Mouse (Mus musculus) intestine, embryonic 15.5 days (tissue): ENCODE measurements around the gene Nif3l1. TPM values are rescaled to one million over a fixed set of nuclear protein-coding genes. Genes with fewer than 3 reads are reported as not detected.

Source experiments
- ATAC-seq: fragments of 200-750 bp; cut with Nextera tagmentation; 2 replicates; pipeline ENCODE4 v1.8.0; 2017; ENCODE audit warnings: moderate TSS enrichment, moderate library complexity
- H3K27ac ChIP-seq: fragments of 300-500 bp; sonication (generic); 2 replicates; pipeline ENCODE4 v1.5.1; 2015; ENCODE audit warnings: mild to moderate bottlenecking, inconsistent platforms
- H3K27me3 ChIP-seq: fragments of 300-500 bp; sonication (generic); replicated peaks from 2 replicates; pipeline ENCODE4 v1.6.1; 2015; ENCODE audit warnings: inconsistent platforms
- H3K36me3 ChIP-seq: fragments of 300-500 bp; sonication (generic); 2 replicates; pipeline ENCODE4 v1.6.1; 2015; ENCODE audit warnings: inconsistent platforms
- H3K4me1 ChIP-seq: fragments of 300-500 bp; sonication (generic); replicated peaks from 2 replicates; pipeline ENCODE4 v1.6.1; 2015; ENCODE audit warnings: inconsistent platforms
- H3K4me2 ChIP-seq: fragments of 300-500 bp; sonication (generic); replicated peaks from 2 replicates; pipeline ENCODE4 v1.6.1; 2015; ENCODE audit warnings: mild to moderate bottlenecking, inconsistent platforms
- H3K4me3 ChIP-seq: fragments of 300-500 bp; sonication (generic); replicated peaks from 2 replicates; pipeline ENCODE4 v1.5.1; 2015; ENCODE audit warnings: inconsistent platforms
- H3K9ac ChIP-seq: fragments of 300-500 bp; sonication (generic); 2 replicates; pipeline ENCODE4 v1.6.1; 2015; ENCODE audit warnings: inconsistent platforms
- H3K9me3 ChIP-seq: fragments of 300-500 bp; sonication (generic); 2 replicates; pipeline ENCODE4 v1.6.1; 2016; ENCODE audit warnings: inconsistent platforms
- WGBS: fragments of 180-500 bp; shearing (Covaris S2); methylation state at CpG from one replicate; pipeline ENCODE4 v1.1.7; 2015; 5-methylcytosine and 5-hydroxymethylcytosine counted together
- polyA plus RNA-seq: library from polyadenylated mRNA; unstranded; fragments of >200 nt; fragmentation: Nextera tagmentation; extraction: Ambion mirVana; gene quantifications from 2 replicates; pipeline ENCODE4 v1.2.1, GENCODE M21; 2015

Nif3l1 gene
- polyA plus RNA-seq, 1 experiment from 2014 or later = 43.4 TPM

GRCm38 (mm10) chr1:58420032-58420431 lies 24.9 kb upstream of the Nif3l1 start:
- H3K4me2 ChIP-seq = no peak overlapping the region
- H3K9ac ChIP-seq = no peak overlapping the region
- H3K36me3 ChIP-seq = peaks cover 26% of the 10 kb centered on the region; the same call in 1 of the 2 replicates
- ATAC-seq = no peak
- H3K4me1 ChIP-seq = peaks cover 12% of the 10 kb centered on the region; the same call in 1 of the 2 replicates
- no peak overlapping the region for H3K27ac ChIP-seq
- no peaks in the 10 kb centered on the region for H3K9me3 ChIP-seq
- 82% methylated on average over 10 of the region's 10 CpGs for WGBS
- no peaks in the 10 kb centered on the region for H3K27me3 ChIP-seq
- H3K4me3 ChIP-seq = no peak overlapping the region

DNA sequence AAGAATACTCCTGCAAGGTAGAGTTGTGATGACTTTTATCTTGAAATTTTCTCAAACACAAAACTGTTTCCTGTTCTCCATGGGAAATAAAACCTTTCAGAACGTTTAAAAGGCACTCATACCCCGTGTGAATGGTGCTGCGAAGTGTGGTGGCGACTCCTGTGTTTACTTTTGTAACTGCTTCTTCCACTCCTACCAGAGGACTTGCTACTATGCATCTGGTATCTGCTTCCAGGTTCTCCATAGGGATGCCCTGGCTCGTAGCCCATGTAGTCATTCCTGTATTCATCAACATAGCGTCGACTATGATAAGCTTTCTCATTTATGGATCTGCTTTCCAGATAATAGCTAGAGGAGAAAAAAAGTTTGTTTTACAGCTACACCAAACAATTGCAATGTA lies 24.0 kb upstream of the Nif3l1 start:
- no peaks in the 10 kb centered on the region for H3K9me3 ChIP-seq
- no peak for ATAC-seq
- peak overlapping the region; percentile 71 for H3K4me2 ChIP-seq
- no peaks in the 10 kb centered on the region for H3K27me3 ChIP-seq
- peaks cover 12% of the 10 kb centered on the region; the same call in 1 of the 2 replicates for H3K4me1 ChIP-seq
- peaks cover 21% of the 10 kb centered on the region; the same call in 1 of the 2 replicates for H3K36me3 ChIP-seq
- no peak overlapping the region for H3K4me3 ChIP-seq
- H3K27ac ChIP-seq = no peak overlapping the region
- 39% methylated on average over 7 of the region's 7 CpGs for WGBS
- no peak overlapping the region for H3K9ac ChIP-seq

- H3K27me3 ChIP-seq = no peaks in the 10 kb centered on the region
- H3K4me1 ChIP-seq = peaks cover 12% of the 10 kb centered on the region; the same call in 1 of the 2 replicates
- peak; percentile 70 for ATAC-seq
- H3K27ac ChIP-seq = peak overlapping the region; percentile 99
- WGBS = 5% methylated on average over 13 of the region's 13 CpGs
- no peaks in the 10 kb centered on the region for H3K9me3 ChIP-seq
- peak overlapping the region; percentile 96 for H3K4me3 ChIP-seq
- peak overlapping the region; percentile 71 for H3K4me2 ChIP-seq
- peaks cover 14% of the 10 kb centered on the region; the same call in 1 of the 2 replicates for H3K36me3 ChIP-seq
- H3K9ac ChIP-seq = peak overlapping the region; percentile 100
Measured at GRCm38 (mm10) chr1:58422879-58423278, 22.1 kb upstream of the Nif3l1 start.

DNA sequence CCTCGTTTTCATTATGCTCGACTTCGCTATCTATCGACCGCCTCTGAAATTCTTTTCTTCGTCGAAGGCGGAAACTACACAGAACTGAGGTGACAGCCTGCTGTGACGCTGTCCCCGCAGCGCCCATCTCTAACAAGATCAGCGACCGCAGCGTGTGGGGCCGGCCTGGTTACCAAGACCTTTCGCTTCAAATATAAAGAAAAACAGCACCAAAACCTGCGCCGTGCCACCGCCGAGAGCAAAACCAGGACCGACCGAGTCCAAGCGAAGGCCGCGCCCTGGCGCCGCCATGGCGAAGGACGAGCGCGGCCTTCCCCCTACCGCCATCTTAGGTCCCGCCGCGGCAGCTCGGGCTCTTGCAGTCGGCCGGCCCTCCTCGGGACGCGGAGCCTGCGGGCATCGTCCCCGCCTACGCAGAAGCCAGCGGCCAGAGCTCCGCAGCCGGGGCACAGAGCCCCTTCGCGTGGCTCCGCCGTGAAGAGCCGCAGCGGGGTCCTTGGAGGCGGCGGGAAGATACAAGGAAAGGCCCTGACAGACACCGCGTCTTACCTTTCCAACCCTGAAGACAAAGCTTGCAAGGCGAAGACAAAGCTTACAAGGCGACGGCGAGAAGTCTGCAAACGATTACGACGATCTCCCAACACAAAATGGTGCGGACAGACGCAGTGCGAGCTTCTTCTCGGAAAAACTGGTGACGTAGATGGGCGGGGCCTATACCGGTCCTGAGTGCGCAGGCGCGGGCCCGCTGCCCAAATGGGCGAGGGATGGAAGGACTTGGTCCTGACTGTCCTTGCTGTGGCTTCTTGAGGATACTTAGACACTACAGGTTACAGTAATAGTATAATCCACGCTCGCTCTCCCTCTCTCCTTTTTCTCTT lies 21.3 kb upstream of the Nif3l1 start, which contains the start of gene Clk1:
TSS of gene Clk1 (minus strand) at position 696 of the 878 bp plus-strand sequence.
- ATAC-seq = peak; percentile 95
- peak within 1 kb of the TSS; percentile 71 for H3K4me2 ChIP-seq
- under 1% methylated on average over 79 of the region's 79 CpGs for WGBS
- H3K9ac ChIP-seq = peak within 1 kb of the TSS; percentile 100
- peaks cover 12% of the 10 kb centered on the region; the same call in 1 of the 2 replicates for H3K4me1 ChIP-seq
- peak within 1 kb of the TSS; percentile 96 for H3K4me3 ChIP-seq
- H3K9me3 ChIP-seq = no peaks in the 10 kb centered on the region
- H3K27me3 ChIP-seq = no peaks in the 10 kb centered on the region
- H3K27ac ChIP-seq = peak within 1 kb of the TSS; percentile 99
- H3K36me3 ChIP-seq = peaks cover 10% of the 10 kb centered on the region; the same call in 1 of the 2 replicates

DNA sequence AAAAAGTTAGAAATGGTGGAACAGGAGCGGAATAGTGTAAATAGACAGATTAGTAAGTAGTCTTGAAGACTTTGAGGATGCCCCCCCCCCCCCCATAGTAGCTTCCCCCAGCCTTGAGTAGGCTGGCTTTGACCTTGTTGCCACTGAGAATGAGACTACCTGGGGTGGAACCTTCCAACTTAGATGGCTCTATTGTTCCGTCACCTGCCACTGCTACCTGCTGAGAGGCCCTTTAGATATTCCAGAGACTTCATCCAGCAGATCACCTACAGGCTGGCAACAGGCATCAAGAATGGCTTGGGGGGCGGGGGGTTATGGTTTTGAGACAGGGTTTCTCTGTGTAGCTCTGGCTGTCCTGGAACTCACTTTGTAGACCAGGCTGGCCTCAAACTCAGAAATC lies 20.4 kb upstream of the Nif3l1 start:
- ATAC-seq = no peak
- H3K4me3 ChIP-seq = no peak overlapping the region
- no peaks in the 10 kb centered on the region for H3K9me3 ChIP-seq
- peaks cover 10% of the 10 kb centered on the region; the same call in 1 of the 2 replicates for H3K36me3 ChIP-seq
- no peak overlapping the region for H3K27ac ChIP-seq
- H3K4me2 ChIP-seq = no peak overlapping the region; the same call in 1 of the 2 replicates
- WGBS = 90% methylated on average over 3 of the region's 3 CpGs
- H3K4me1 ChIP-seq = peaks cover 12% of the 10 kb centered on the region; the same call in 1 of the 2 replicates
- H3K27me3 ChIP-seq = no peaks in the 10 kb centered on the region
- H3K9ac ChIP-seq = no peak overlapping the region

DNA sequence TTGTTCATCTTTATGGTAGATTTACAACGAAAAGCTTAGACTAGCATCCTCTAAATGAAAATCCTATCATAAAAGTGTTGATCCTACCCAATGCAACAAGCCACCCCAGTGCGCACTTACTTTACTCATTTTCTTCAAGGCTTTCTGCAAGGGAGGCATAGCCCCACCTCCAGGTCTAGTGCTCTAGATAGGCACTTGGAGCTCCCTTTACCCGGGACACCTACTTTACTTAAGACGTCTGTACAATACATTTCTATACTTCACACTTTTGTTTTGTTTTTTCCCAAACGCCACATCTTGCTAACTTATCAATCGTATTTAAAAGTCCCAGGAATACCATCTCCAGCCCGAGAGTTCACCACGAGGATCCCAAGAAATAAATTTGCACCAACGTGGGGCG lies 260 bp upstream of the Nif3l1 start:
- H3K36me3 ChIP-seq = no peaks in the 10 kb centered on the region; the same call in 1 of the 2 replicates
- H3K27ac ChIP-seq = peak overlapping the region; percentile 95
- 8% methylated on average over 10 of the region's 10 CpGs for WGBS
- no peaks in the 10 kb centered on the region for H3K27me3 ChIP-seq
- H3K9me3 ChIP-seq = no peaks in the 10 kb centered on the region
- peak overlapping the region; percentile 79 for H3K9ac ChIP-seq
- H3K4me2 ChIP-seq = peak overlapping the region; percentile 69
- 0 out of 2 replicates have a peak, but pooled peaks have one; percentile 30 for ATAC-seq
- peak overlapping the region; percentile 79 for H3K4me3 ChIP-seq
- H3K4me1 ChIP-seq = peaks cover 6% of the 10 kb centered on the region; the same call in 1 of the 2 replicates

- H3K36me3 ChIP-seq = peaks cover 7% of the 10 kb centered on the region; the same call in 1 of the 2 replicates
- H3K27me3 ChIP-seq = no peaks in the 10 kb centered on the region
- H3K9me3 ChIP-seq = no peaks in the 10 kb centered on the region
- peak overlapping the region; percentile 79 for H3K4me3 ChIP-seq
- 5% methylated on average over 11 of the region's 11 CpGs for WGBS
- peak overlapping the region; percentile 79 for H3K9ac ChIP-seq
- H3K27ac ChIP-seq = peak overlapping the region; percentile 95
- H3K4me2 ChIP-seq = peak overlapping the region; percentile 69
- ATAC-seq = no peak; the same call in 1 of the 2 replicates
- H3K4me1 ChIP-seq = peaks cover 6% of the 10 kb centered on the region; the same call in 1 of the 2 replicates
Measured at GRCm38 (mm10) chr1:58445861-58446260, 910 bp downstream of the Nif3l1 start.

DNA sequence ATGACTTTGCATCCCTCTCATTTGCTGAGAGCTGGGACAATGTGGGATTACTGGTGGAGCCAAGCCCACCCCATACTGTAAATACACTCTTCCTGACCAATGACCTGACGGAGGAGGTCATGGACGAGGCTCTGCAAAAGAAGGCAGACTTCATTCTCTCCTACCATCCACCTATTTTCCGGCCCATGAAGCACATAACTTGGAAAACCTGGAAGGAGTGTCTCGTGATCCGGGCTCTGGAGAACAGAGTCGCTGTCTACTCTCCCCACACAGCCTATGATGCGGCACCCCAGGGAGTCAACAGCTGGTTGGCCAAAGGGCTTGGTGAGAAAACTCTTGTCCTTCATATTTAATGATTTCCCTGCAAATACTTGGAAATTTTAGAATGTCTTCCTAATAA lies 2.8 kb downstream of the Nif3l1 start:
- 91% methylated on average over 7 of the region's 7 CpGs for WGBS
- no peaks in the 10 kb centered on the region for H3K9me3 ChIP-seq
- ATAC-seq = no peak
- no peak overlapping the region for H3K4me3 ChIP-seq
- H3K27ac ChIP-seq = no peak overlapping the region
- peaks cover 6% of the 10 kb centered on the region; the same call in 1 of the 2 replicates for H3K4me1 ChIP-seq
- no peak overlapping the region for H3K4me2 ChIP-seq
- no peaks in the 10 kb centered on the region for H3K27me3 ChIP-seq
- no peak overlapping the region for H3K9ac ChIP-seq
- peaks cover 16% of the 10 kb centered on the region; the same call in 1 of the 2 replicates for H3K36me3 ChIP-seq

- WGBS = 81% methylated on average over 7 of the region's 7 CpGs
- Histone ChIP-seq H3K27me3 (no peaks in the 10 kb centered on the region), H3K9ac (no peak overlapping the region), H3K36me3 (peaks cover 21% of the 10 kb centered on the region; the same call in 1 of the 2 replicates), H3K4me3 (no peak overlapping the region), H3K4me1 (peaks cover 6% of the 10 kb centered on the region; the same call in 1 of the 2 replicates), H3K4me2 (no peak overlapping the region), H3K9me3 (no peaks in the 10 kb centered on the region), H3K27ac (no peak overlapping the region)
- ATAC-seq = no peak
Measured at GRCm38 (mm10) chr1:58448396-58448795, 3.4 kb downstream of the Nif3l1 start.

DNA sequence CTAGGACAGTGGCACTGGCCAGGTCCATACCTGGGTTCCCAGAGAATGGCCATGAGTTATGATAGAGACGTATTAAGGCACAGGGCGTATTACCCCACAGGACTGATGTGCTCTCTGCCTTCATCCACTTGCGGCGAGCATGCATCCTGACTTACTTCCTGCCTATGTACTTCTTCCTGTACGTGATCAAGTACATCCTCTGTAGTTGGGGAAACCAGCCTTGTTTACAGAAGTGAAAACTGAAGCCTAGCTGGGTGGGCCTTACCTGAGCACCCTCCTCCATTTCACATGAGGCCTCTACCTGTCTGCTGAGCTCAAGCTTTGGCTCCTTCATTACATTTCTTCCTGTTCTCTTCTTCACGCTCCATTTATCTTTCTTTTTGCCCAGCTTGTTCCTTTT lies 9.4 kb downstream of the Nif3l1 start:
- WGBS = 84% methylated on average over 6 of the region's 6 CpGs
- H3K36me3 ChIP-seq = peaks cover 46% of the 10 kb centered on the region; the same call in 1 of the 2 replicates

DNA sequence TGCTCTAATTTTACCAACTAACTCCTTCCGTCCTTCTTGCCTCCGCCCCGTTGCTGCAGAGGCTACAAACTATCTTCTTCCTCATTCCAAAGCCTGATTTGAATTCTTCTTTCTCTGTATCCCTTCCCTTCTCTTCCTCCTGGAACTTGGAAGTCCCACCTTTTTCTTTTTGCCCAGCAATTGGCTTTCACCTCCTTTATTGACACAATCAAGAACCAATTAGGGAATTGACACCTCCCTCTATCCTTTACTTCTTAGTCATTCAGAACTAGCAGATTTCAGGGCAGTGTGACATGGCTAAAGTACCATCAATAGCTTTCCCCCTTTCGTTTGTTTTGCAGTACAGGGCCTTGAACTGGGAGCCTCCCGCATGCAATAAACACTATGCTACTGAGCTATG lies 13.2 kb downstream of the Nif3l1 start:
- Histone ChIP-seq H3K4me3 (no peak overlapping the region), H3K4me2 (no peak overlapping the region), H3K9me3 (no peaks in the 10 kb centered on the region), H3K27ac (no peak overlapping the region), H3K27me3 (no peaks in the 10 kb centered on the region), H3K9ac (no peak overlapping the region), H3K36me3 (peaks cover 34% of the 10 kb centered on the region; the same call in 1 of the 2 replicates), H3K4me1 (no peaks in the 10 kb centered on the region)
- ATAC-seq = no peak
- 83% methylated on average over 5 of the region's 5 CpGs for WGBS

More for the DNA sequence above, 9.4 kb downstream of the Nif3l1 start:
- no peak overlapping the region for H3K27ac ChIP-seq
- no peak overlapping the region for H3K4me3 ChIP-seq
- H3K27me3 ChIP-seq = no peaks in the 10 kb centered on the region
- H3K4me2 ChIP-seq = no peak overlapping the region
- no peak for ATAC-seq
- H3K9me3 ChIP-seq = no peaks in the 10 kb centered on the region
- H3K4me1 ChIP-seq = no peaks in the 10 kb centered on the region
- H3K9ac ChIP-seq = no peak overlapping the region

DNA sequence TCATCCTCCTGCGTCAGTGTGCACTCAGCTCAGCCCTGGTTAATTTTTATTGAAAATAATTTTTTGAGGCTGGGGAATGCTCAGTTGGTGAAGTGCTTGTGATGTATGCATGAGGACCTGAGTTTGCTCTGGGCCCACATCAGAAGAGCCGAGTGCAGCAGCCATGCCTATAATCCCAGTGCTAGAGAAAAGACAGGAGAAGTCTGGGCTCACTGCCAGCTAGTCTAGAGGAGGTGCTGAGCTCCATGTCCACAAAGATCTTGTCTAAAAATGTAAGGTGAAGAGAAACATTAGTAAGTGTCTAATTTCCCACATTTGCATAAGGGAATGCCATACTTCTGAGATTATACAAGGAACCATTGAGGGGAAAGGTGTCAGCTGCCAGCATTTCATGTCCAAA lies 13.9 kb downstream of the Nif3l1 start:
- H3K27ac ChIP-seq = no peak overlapping the region
- H3K27me3 ChIP-seq = no peaks in the 10 kb centered on the region
- no peaks in the 10 kb centered on the region for H3K4me1 ChIP-seq
- no peak overlapping the region for H3K9ac ChIP-seq
- no peak for ATAC-seq
- 81% methylated on average over 2 of the region's 2 CpGs for WGBS
- no peaks in the 10 kb centered on the region for H3K9me3 ChIP-seq
- peaks cover 32% of the 10 kb centered on the region for H3K36me3 ChIP-seq
- no peak overlapping the region for H3K4me2 ChIP-seq
- no peak overlapping the region for H3K4me3 ChIP-seq
